Mouse (Mus musculus) small intestine, adult 2 months (tissue): ENCODE data around the gene Abcb9.

ENCODE experiments used
- CTCF ChIP-seq: fragments of 200-500 bp; IDR thresholded peaks from 2 replicates; pipeline ENCODE4 v1.5.1; 2012; ENCODE audit warnings: low read depth, mild to moderate bottlenecking, control low read depth, inconsistent platforms, low read length, moderate library complexity, mixed read lengths; ENCODE audit not compliant: insufficient replicate concordance, insufficient read length; ENCODE audit errors: extremely low read depth
- POLR2A ChIP-seq: fragments of 200-500 bp; IDR thresholded peaks from 2 replicates; pipeline ENCODE4 v1.6.1; 2012; ENCODE audit warnings: low read depth, mild to moderate bottlenecking, control low read depth, inconsistent platforms, low read length, moderate library complexity

DNA sequence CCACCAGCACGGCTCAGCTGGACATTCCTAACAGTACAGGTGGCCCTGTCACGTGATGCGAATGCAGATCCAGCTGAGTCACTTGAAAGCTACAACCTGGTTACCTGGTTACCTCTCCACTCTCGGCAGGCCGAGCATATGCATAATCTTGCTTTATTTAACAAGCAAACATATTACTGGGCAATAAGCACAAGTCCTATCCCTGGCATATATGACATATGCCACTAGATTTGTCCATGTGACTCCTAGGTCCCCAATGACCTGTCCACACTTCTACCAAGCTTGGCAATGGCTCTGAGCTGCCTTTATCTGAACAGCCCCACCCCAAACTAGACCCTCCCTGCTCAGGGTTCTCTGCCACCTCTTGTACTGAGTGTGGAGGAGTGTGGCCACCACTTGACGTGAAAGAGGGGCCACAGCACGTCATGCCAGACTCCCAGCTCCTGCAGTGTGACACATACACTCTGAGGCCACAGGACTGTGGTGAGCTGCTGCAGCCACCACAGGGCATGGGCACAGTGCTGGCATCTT is 79.2 kb downstream of the Abcb9 start:
- TF ChIP-seq CTCF (no peak), POLR2A (no peak)
